Mouse (Mus musculus) midbrain, embryonic 14.5 days (tissue): ENCODE data around the gene Rab11a. TPM values are rescaled to one million over a fixed set of nuclear protein-coding genes. Genes with fewer than 3 reads are reported as not detected.

Experiments used
- ATAC-seq: fragments of 200-750 bp; cut with Nextera tagmentation; 2 replicates; pipeline ENCODE4 v1.8.0; 2017; ENCODE audit warnings: moderate number of reproducible peaks, moderate library complexity; ENCODE audit not compliant: low FRiP score, low TSS enrichment
- DNase-seq: peaks from one replicate; pipeline ENCODE4 v3.0.0-alpha.2; 2015
- H3K27ac ChIP-seq: fragments of 300-500 bp; sonication (generic); replicated peaks from 2 replicates; pipeline ENCODE4 v1.5.1; 2014; ENCODE audit warnings: mild to moderate bottlenecking, low read depth, low read length, moderate library complexity
- H3K27me3 ChIP-seq: fragments of 300-500 bp; sonication (generic); 2 replicates; pipeline ENCODE4 v1.6.1; 2014; ENCODE audit warnings: low read length, control low read depth, mixed read lengths; ENCODE audit not compliant: control insufficient read depth, insufficient read depth
- H3K36me3 ChIP-seq: fragments of 300-500 bp; sonication (generic); 2 replicates; pipeline ENCODE4 v1.6.1; 2014; ENCODE audit warnings: low read length, control low read depth; ENCODE audit not compliant: control insufficient read depth, insufficient read depth
- H3K4me1 ChIP-seq: fragments of 300-500 bp; sonication (generic); 2 replicates; pipeline ENCODE4 v1.6.1; 2014; ENCODE audit warnings: mild to moderate bottlenecking, antibody characterized with exemption, low read length, control low read depth; ENCODE audit not compliant: control insufficient read depth, insufficient read depth
- H3K4me2 ChIP-seq: fragments of 300-500 bp; sonication (generic); 2 replicates; pipeline ENCODE4 v1.6.1; 2014; ENCODE audit warnings: mild to moderate bottlenecking, low read length, moderate library complexity
- H3K4me3 ChIP-seq: fragments of 300-500 bp; sonication (generic); replicated peaks from 2 replicates; pipeline ENCODE4 v1.5.1; 2014; ENCODE audit warnings: low read depth, low read length
- H3K9ac ChIP-seq: fragments of 300-500 bp; sonication (generic); replicated peaks from 2 replicates; pipeline ENCODE4 v1.6.1; 2014; ENCODE audit warnings: mild to moderate bottlenecking, low read length, moderate library complexity
- H3K9me3 ChIP-seq: fragments of 300-500 bp; sonication (generic); 2 replicates; pipeline ENCODE4 v1.6.1; 2016; ENCODE audit warnings: low read length, control low read depth, mixed read lengths; ENCODE audit not compliant: control insufficient read depth
- WGBS: fragments of 180-500 bp; shearing (Covaris S2); extraction: QIAGEN DNeasy Blood & Tissue Kit; methylation state at CpG from one replicate; pipeline ENCODE4 v1.1.7; 2014; 5-methylcytosine and 5-hydroxymethylcytosine counted together
- polyA plus RNA-seq: library from polyadenylated mRNA; unstranded; fragments of >200 nt; fragmentation: Nextera tagmentation; extraction: Ambion mirVana; gene quantifications from 2 replicates; pipeline ENCODE4 v1.2.1, GENCODE M21; 2014

The Rab11a gene
- polyA plus RNA-seq, 1 experiment from 2014 or later = 467 TPM

DNA sequence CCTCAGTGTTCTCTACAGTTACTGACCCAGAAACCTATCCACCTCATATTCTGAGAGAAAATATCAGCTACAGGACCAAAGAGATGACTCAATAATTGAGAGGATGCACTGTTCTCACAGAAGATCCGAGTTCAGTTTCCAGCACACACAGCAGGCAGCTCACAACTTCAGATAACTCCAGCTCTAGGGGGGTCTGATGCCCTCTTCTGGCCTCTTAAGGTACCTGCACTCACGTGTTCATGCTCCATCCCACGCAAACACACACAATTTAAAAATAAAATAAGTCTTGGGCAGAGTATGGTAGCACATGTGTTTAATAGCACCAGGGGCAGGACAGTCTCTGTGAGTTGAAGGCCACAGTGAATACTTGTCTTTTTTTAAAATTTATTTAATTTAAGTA, 28.6 kb upstream of the Rab11a start:
- Histone ChIP-seq H3K36me3 (no peaks in the 10 kb centered on the region), H3K4me2 (no peak overlapping the region), H3K9ac (no peak overlapping the region), H3K4me3 (no peak overlapping the region), H3K27ac (no peak overlapping the region), H3K4me1 (no peaks in the 10 kb centered on the region), H3K9me3 (no peaks in the 10 kb centered on the region), H3K27me3 (no peaks in the 10 kb centered on the region)
- WGBS = 85% methylated on average over 3 of the region's 3 CpGs
- ATAC-seq (no peak), DNase-seq (no peak)

DNA sequence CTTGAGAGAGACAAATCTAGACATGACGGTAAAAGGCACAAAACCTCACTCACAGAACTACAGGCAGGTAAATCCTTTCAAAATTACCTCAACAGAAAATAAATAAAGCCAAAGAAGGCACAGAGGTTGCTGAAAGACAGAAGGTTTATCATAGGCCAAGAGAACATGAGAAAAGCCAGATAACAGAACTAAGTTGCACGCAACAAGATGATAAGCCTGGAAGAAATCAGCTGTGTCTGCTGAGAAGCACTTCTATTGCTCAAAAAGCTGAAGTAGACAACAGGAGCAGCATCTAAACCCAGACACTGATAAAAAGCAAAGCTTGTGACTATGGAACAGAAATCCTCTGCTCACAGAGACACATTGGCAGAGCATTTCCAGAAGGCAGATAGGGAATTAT, 27.3 kb upstream of the Rab11a start:
- DNase-seq (no peak), ATAC-seq (no peak)
- H3K27me3 ChIP-seq = no peaks in the 10 kb centered on the region
- H3K4me3 ChIP-seq = no peak overlapping the region
- H3K4me1 ChIP-seq = no peaks in the 10 kb centered on the region
- no peak overlapping the region for H3K4me2 ChIP-seq
- no peaks in the 10 kb centered on the region for H3K9me3 ChIP-seq
- no peak overlapping the region for H3K9ac ChIP-seq
- 94% methylated on average over 2 of the region's 2 CpGs for WGBS
- H3K36me3 ChIP-seq = no peaks in the 10 kb centered on the region
- H3K27ac ChIP-seq = no peak overlapping the region

DNA sequence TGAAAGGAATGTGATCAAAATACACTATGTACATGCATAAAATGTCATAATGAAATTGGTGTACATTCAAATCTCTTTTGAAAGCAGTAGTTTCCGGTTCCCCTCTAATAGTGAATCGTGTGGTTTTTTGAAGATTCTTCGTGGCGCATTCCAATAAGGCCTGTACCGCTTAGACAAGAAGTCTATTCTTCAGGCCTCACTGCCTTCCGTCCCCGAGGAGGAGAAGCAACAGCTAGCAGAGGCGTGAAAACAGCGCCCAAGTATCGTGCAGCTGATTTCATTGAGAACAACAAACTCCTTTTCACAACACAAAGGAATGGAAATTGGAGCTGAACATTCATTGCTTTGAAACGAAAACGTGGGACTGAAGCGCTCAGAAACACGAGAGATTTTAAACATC, 20.5 kb upstream of the Rab11a start:
- DNase-seq (peak; percentile 56), ATAC-seq (no peak)
- H3K4me1 ChIP-seq = no peaks in the 10 kb centered on the region
- H3K27me3 ChIP-seq = no peaks in the 10 kb centered on the region
- H3K36me3 ChIP-seq = no peaks in the 10 kb centered on the region
- H3K27ac ChIP-seq = no peak overlapping the region
- no peak overlapping the region for H3K9ac ChIP-seq
- no peak overlapping the region for H3K4me3 ChIP-seq
- WGBS = 38% methylated on average over 14 of the region's 14 CpGs
- H3K9me3 ChIP-seq = no peaks in the 10 kb centered on the region
- no peak overlapping the region for H3K4me2 ChIP-seq

DNA sequence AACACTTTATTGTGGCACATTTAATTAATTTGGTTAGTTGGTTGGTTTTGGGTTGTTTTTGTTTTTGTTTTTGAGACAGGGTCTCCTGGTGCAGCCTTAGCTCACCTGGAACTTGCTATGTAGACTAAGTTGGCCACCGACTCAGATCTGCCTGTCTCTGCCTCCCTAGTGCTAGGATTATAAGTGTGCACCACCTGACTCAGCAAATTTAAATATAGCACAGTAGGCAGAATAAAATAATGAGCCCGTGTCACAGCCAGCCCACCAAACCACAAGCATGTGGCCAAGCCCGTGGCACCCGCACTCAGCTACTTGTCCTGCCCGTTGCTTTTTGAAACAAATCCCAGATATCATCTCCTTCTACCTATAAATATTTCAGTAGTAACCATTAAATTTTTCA, 15.0 kb upstream of the Rab11a start:
- Histone ChIP-seq H3K27me3 (no peaks in the 10 kb centered on the region), H3K9ac (no peak overlapping the region), H3K36me3 (no peaks in the 10 kb centered on the region), H3K4me2 (no peak overlapping the region), H3K9me3 (no peaks in the 10 kb centered on the region), H3K27ac (no peak overlapping the region), H3K4me1 (no peaks in the 10 kb centered on the region), H3K4me3 (no peak overlapping the region)
- ATAC-seq (no peak), DNase-seq (no peak)
- 88% methylated on average over 5 of the region's 5 CpGs for WGBS

DNA sequence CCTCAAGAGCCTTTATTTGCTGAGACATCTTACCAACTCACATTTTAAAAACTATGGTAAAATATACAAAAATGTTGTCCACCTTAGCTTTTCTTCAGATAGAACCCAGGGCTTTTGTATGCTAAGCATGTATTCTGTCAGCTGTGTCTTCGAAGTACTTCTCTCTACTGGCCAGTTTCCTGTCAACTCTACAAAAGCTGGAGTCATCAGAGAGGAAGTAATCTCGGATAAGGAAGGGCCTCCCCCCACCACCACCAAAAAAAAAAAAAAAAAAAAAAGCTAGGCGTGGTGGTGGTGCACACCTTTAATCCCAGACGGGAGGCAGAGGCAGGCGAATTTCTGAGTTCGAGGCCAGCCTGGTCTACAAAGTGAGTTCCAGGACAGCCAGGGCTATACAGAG, 11.8 kb upstream of the Rab11a start:
- no peak for ATAC-seq
- Histone ChIP-seq H3K4me1 (no peaks in the 10 kb centered on the region), H3K9me3 (no peaks in the 10 kb centered on the region), H3K27ac (no peak overlapping the region), H3K9ac (no peak overlapping the region), H3K36me3 (no peaks in the 10 kb centered on the region), H3K4me3 (no peak overlapping the region), H3K27me3 (no peaks in the 10 kb centered on the region), H3K4me2 (no peak overlapping the region)
- no peak for DNase-seq
- WGBS = 88% methylated on average over 6 of the region's 6 CpGs

DNA sequence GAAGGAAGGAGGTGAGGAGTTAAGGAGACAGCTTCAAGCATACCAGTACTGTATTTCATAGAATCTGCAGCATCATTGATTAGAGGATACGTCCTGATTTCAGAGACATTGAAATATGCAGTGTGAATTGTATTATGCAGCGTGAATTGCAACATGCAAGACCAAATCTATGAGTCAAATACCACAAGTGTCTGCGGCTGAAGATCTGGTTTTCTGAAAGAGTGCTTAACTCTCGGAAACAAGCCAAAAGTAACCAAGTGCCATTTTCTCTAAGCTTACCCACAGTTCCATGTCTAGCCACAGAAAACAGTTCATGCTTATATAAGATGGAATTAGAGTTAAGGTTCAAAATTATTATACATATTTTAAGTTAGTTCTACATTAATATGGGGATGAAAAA, 10.2 kb upstream of the Rab11a start:
- no peaks in the 10 kb centered on the region for H3K4me1 ChIP-seq
- no peaks in the 10 kb centered on the region for H3K36me3 ChIP-seq
- no peak overlapping the region for H3K4me3 ChIP-seq
- DNase-seq (no peak), ATAC-seq (no peak)
- no peak overlapping the region for H3K27ac ChIP-seq
- no peak overlapping the region for H3K9ac ChIP-seq
- no peaks in the 10 kb centered on the region for H3K9me3 ChIP-seq
- no peaks in the 10 kb centered on the region for H3K27me3 ChIP-seq
- 77% methylated on average over 4 of the region's 4 CpGs for WGBS
- H3K4me2 ChIP-seq = no peak overlapping the region

DNA sequence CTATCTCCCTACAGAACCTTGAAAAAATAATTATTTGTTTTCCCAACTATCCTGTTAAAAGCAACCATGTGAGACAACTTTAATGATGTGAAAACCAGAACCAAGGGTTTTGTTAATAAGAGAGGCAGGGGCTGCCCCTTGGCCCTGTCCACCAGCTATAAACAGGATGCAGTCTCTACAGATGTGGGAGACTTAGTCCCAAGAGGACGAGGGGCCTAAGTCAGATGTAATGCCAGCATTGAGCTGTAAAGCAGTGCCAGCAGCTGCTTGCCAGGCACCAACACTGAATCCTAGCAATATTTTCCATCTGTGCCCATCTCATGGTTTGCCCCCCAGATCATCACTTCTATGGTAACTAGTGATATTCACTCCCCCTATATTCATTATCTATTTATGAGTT, 4.9 kb upstream of the Rab11a start:
- H3K36me3 ChIP-seq = no peaks in the 10 kb centered on the region
- DNase-seq = no peak
- no peak overlapping the region for H3K4me3 ChIP-seq
- H3K4me2 ChIP-seq = no peak overlapping the region
- H3K9me3 ChIP-seq = no peaks in the 10 kb centered on the region
- no peaks in the 10 kb centered on the region for H3K4me1 ChIP-seq
- 72% methylated on average over 1 of the region's 1 CpGs for WGBS
- H3K27ac ChIP-seq = no peak overlapping the region
- ATAC-seq = no peak
- H3K27me3 ChIP-seq = no peaks in the 10 kb centered on the region
- H3K9ac ChIP-seq = no peak overlapping the region

DNA sequence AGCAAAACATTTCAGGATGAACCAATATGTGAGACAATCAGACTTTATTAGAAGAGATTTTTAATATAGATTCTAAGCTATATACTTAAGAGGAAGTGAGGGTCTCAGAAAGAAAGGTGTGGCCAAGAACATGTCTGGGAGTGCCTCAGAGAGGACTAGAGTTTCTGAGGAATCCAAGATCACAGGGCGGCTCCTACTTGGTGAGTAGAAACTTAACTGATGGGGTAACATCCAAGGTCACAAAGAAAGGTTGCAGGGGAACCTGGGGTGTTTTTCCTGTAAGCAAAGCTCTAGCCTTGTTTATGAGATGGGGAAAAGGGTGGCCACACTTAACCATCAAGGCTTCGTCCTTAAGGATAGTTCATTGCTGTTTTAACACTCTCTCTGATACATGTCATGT, 1.4 kb upstream of the Rab11a start:
- no peak overlapping the region for H3K9ac ChIP-seq
- no peaks in the 10 kb centered on the region for H3K9me3 ChIP-seq
- no peak overlapping the region for H3K27ac ChIP-seq
- ATAC-seq = no peak
- no peak overlapping the region for H3K4me3 ChIP-seq
- peaks cover 8% of the 10 kb centered on the region for H3K4me1 ChIP-seq
- H3K27me3 ChIP-seq = no peaks in the 10 kb centered on the region
- WGBS = 88% methylated on average over 2 of the region's 2 CpGs
- H3K36me3 ChIP-seq = no peaks in the 10 kb centered on the region
- DNase-seq = no peak
- no peak overlapping the region for H3K4me2 ChIP-seq

DNA sequence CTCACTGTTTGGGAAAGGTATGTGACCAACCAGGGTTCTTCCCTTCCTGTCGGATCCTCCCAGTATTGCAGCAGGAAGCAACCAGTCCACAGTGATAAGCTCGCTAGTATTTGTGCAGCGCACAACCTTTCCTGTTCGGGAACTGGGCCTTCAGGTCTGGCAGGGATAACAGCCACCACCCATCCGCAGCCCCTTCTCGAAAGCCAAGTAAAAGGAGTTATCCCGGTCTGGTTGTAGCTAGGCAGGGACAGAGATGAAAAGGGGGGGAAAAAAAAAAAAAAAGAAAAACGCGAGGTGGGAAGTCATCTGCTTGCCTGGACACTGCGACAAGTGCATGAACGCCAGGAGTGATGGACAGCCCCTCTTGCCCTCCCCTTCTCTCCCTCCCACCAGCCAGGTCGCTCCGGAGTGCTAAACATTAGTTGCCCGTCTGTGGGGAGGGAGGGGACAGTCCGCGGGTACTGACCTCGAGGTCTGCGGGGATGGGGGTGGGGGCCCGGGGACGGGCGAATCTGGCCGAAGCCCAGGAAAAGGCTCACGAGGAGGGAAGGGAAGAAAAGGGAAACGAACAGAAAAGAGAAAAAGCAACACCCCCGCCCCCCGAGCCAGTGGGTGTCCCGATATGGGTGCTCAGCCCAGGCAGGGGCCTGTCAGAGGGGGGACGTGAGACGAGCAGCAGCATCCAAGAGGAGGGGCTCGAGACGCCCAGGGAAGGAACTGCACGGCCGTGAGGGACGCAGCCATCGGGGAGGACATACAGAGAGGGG, 736 bp downstream of the Rab11a start:
- H3K9me3 ChIP-seq = no peaks in the 10 kb centered on the region
- peak; percentile 76 for DNase-seq
- 1% methylated on average over 35 of the region's 35 CpGs for WGBS
- H3K36me3 ChIP-seq = no peaks in the 10 kb centered on the region
- no peaks in the 10 kb centered on the region for H3K27me3 ChIP-seq
- H3K4me3 ChIP-seq = peak overlapping the region; percentile 92
- peaks cover 8% of the 10 kb centered on the region for H3K4me1 ChIP-seq
- peak; percentile 81 for ATAC-seq
- H3K27ac ChIP-seq = peak overlapping the region; percentile 93
- H3K9ac ChIP-seq = peak overlapping the region; percentile 87
- peak overlapping the region; percentile 84 for H3K4me2 ChIP-seq
